Mouse (Mus musculus): ENCODE data around the gene Sh3d19. TPM values are rescaled to one million over a fixed set of nuclear protein-coding genes. Genes with fewer than 3 reads are reported as not detected.
"Not testable (repeated sequence)": the region's sequence is repeated elsewhere in the genome, so short reads cannot be mapped to it uniquely, and the experiment has no call there.

The Sh3d19 gene
- total RNA-seq, 2 experiments from 2014 or later, result 3.0 to 5.6 TPM

- no peak for ATAC-seq (replicated peaks; ENCODE audit: low FRiP score, low TSS enrichment, poor library complexity, severe bottlenecking)
Observed at GRCm38 (mm10) chr3:85973376-85974140, 2.6 kb downstream of the Sh3d19 start.

GRCm38 (mm10) chr3:85974451-85974850, 3.5 kb downstream of the Sh3d19 start:
- ATAC-seq (replicated peaks; ENCODE audit: low FRiP score, low TSS enrichment, poor library complexity, severe bottlenecking), result no peak

- ATAC-seq (replicated peaks; ENCODE audit: low FRiP score, low TSS enrichment, poor library complexity, severe bottlenecking), result no peak
Observed at GRCm38 (mm10) chr3:85980036-85980435, 9.1 kb downstream of the Sh3d19 start.

- not testable (repeated sequence) for ATAC-seq (replicated peaks; ENCODE audit: low FRiP score, low TSS enrichment, poor library complexity, severe bottlenecking)
Observed at GRCm38 (mm10) chr3:85981761-85982160, 10.9 kb downstream of the Sh3d19 start.

GRCm38 (mm10) chr3:85984537-85984936, 13.6 kb downstream of the Sh3d19 start:
- ATAC-seq (replicated peaks; ENCODE audit: low FRiP score, low TSS enrichment, poor library complexity, severe bottlenecking), result no peak

GRCm38 (mm10) chr3:85987225-85987624, 16.3 kb downstream of the Sh3d19 start:
- no peak for ATAC-seq (replicated peaks; ENCODE audit: low FRiP score, low TSS enrichment, poor library complexity, severe bottlenecking)

- ATAC-seq (replicated peaks; ENCODE audit: low FRiP score, low TSS enrichment, poor library complexity, severe bottlenecking), result peak; percentile 77
Observed at GRCm38 (mm10) chr3:85991140-85991801, 20.4 kb downstream of the Sh3d19 start.

- peak; percentile 68 for ATAC-seq (replicated peaks; ENCODE audit: low FRiP score, low TSS enrichment, poor library complexity, severe bottlenecking)
Observed at GRCm38 (mm10) chr3:85991802-85992156, 20.9 kb downstream of the Sh3d19 start.

- ATAC-seq (replicated peaks; ENCODE audit: low FRiP score, low TSS enrichment, poor library complexity, severe bottlenecking), result no peak
Observed at GRCm38 (mm10) chr3:85993744-85994143, 22.8 kb downstream of the Sh3d19 start.

GRCm38 (mm10) chr3:85994645-85995044, 23.7 kb downstream of the Sh3d19 start:
- ATAC-seq (replicated peaks; ENCODE audit: low FRiP score, low TSS enrichment, poor library complexity, severe bottlenecking), result no peak

GRCm38 (mm10) chr3:86001271-86001670, 30.4 kb downstream of the Sh3d19 start:
- peak; percentile 18; the same call in 1 of the 2 replicates for ATAC-seq (replicated peaks; ENCODE audit: low FRiP score, low TSS enrichment, poor library complexity, severe bottlenecking)

GRCm38 (mm10) chr3:86002423-86002822, 31.5 kb downstream of the Sh3d19 start, which contains the start of gene Prss48:
Gene Prss48, minus strand, starts transcription at chr3:86002491.
- ATAC-seq (replicated peaks; ENCODE audit: low FRiP score, low TSS enrichment, poor library complexity, severe bottlenecking), result no peak

- no peak for ATAC-seq (replicated peaks; ENCODE audit: low FRiP score, low TSS enrichment, poor library complexity, severe bottlenecking)
Observed at GRCm38 (mm10) chr3:86002940-86003339, 32.0 kb downstream of the Sh3d19 start.

GRCm38 (mm10) chr3:86004751-86005150, 33.8 kb downstream of the Sh3d19 start:
- no peak for ATAC-seq (replicated peaks; ENCODE audit: low FRiP score, low TSS enrichment, poor library complexity, severe bottlenecking)

- no peak for ATAC-seq (replicated peaks; ENCODE audit: low FRiP score, low TSS enrichment, poor library complexity, severe bottlenecking)
Observed at GRCm38 (mm10) chr3:86010618-86011017, 39.7 kb downstream of the Sh3d19 start.

GRCm38 (mm10) chr3:86011373-86011772, 40.5 kb downstream of the Sh3d19 start:
- ATAC-seq (replicated peaks; ENCODE audit: low FRiP score, low TSS enrichment, poor library complexity, severe bottlenecking), result no peak

- no peak for ATAC-seq (replicated peaks; ENCODE audit: low FRiP score, low TSS enrichment, poor library complexity, severe bottlenecking)
Observed at GRCm38 (mm10) chr3:86011833-86012232, 40.9 kb downstream of the Sh3d19 start.

GRCm38 (mm10) chr3:86013837-86014236, 42.9 kb downstream of the Sh3d19 start:
- no peak for ATAC-seq (replicated peaks; ENCODE audit: low FRiP score, low TSS enrichment, poor library complexity, severe bottlenecking)

GRCm38 (mm10) chr3:86016965-86017364, 46.1 kb downstream of the Sh3d19 start:
- ATAC-seq (replicated peaks; ENCODE audit: low FRiP score, low TSS enrichment, poor library complexity, severe bottlenecking), result no peak

- no peak for ATAC-seq (replicated peaks; ENCODE audit: low FRiP score, low TSS enrichment, poor library complexity, severe bottlenecking)
Observed at GRCm38 (mm10) chr3:86017484-86017883, 46.6 kb downstream of the Sh3d19 start.

Data from megakaryocyte-erythroid progenitor cell, adult 5-6 weeks (primary cell).